Mouse (Mus musculus) neural tube, embryonic 12.5 days (tissue): ENCODE measurements around the gene Tubb4b. TPM values are rescaled to one million over a fixed set of nuclear protein-coding genes. Genes with fewer than 3 reads are reported as not detected.

Experiments
- ATAC-seq: fragments of 200-750 bp; cut with Nextera tagmentation; 2 replicates; pipeline ENCODE4 v1.8.0; 2017; ENCODE audit warnings: low read depth, mild to moderate bottlenecking, moderate TSS enrichment, moderate library complexity; ENCODE audit not compliant: low FRiP score
- H3K27ac ChIP-seq: fragments of 300-500 bp; sonication (generic); 2 replicates; pipeline ENCODE4 v1.5.1; 2016
- H3K27me3 ChIP-seq: fragments of 300-500 bp; sonication (generic); replicated peaks from 2 replicates; pipeline ENCODE4 v1.6.1; 2016; ENCODE audit warnings: mild to moderate bottlenecking
- H3K36me3 ChIP-seq: fragments of 300-500 bp; sonication (generic); 2 replicates; pipeline ENCODE4 v1.6.1; 2016; ENCODE audit warnings: mild to moderate bottlenecking
- H3K4me1 ChIP-seq: fragments of 300-500 bp; sonication (generic); 2 replicates; pipeline ENCODE4 v1.6.1; 2016
- H3K4me2 ChIP-seq: fragments of 300-500 bp; sonication (generic); replicated peaks from 2 replicates; pipeline ENCODE4 v1.6.1; 2016; ENCODE audit warnings: mild to moderate bottlenecking
- H3K4me3 ChIP-seq: fragments of 300-500 bp; sonication (generic); 2 replicates; pipeline ENCODE4 v1.5.1; 2016
- H3K9ac ChIP-seq: fragments of 300-500 bp; sonication (generic); 2 replicates; pipeline ENCODE4 v1.6.1; 2016; ENCODE audit warnings: mild to moderate bottlenecking
- H3K9me3 ChIP-seq: fragments of 300-500 bp; sonication (generic); 2 replicates; pipeline ENCODE4 v1.6.1; 2016; ENCODE audit warnings: mild to moderate bottlenecking
- WGBS: fragments of 180-500 bp; shearing (Covaris S2); methylation state at CpG from one replicate; pipeline ENCODE4 v1.1.7; 2016; 5-methylcytosine and 5-hydroxymethylcytosine counted together
- polyA plus RNA-seq: library from polyadenylated mRNA; unstranded; fragments of >200 nt; fragmentation: Nextera tagmentation; extraction: Ambion mirVana; gene quantifications from 2 replicates; pipeline ENCODE4 v1.2.1, GENCODE M21; 2016

Gene Tubb4b
- polyA plus RNA-seq, 1 experiment from 2014 or later = 424 TPM

DNA sequence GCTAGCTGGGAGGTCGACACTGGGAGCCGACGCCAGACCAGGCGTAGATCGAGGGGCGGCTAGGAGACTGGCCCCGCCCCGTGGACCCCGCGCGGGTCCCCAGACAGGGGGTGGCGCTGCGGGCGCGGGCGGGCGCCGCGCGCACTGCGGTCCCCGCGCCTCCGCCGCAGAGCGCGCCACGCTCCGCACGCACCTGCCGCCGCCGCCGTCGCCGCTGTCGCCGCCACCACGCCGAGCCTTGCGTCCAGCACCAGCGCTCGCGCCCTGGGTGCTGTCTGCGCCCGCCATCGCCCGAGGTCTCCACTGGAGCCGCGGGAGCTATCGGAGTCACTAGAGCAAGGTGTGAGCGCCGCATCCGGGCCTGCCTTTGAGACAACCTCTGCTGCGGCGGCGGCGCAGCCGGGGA, 17.6 kb upstream of the Tubb4b start, which contains the start of the genes Rnf208 and Cysrt1:
Gene Rnf208 (plus strand): TSS at position 155 of the 406 bp plus-strand sequence.
Gene Cysrt1 (minus strand): TSS at position 352 of the 406 bp plus-strand sequence.
- Histone ChIP-seq H3K4me1 (peaks cover 21% of the 10 kb centered on the region), H3K27ac (no peak within 1 kb of the TSS), H3K9me3 (no peaks in the 10 kb centered on the region), H3K4me2 (peak within 1 kb of the TSS; percentile 94), H3K27me3 (peaks cover 17% of the 10 kb centered on the region), H3K4me3 (peak within 1 kb of the TSS; percentile 60), H3K9ac (peak within 1 kb of the TSS; percentile 82), H3K36me3 (peaks cover 22% of the 10 kb centered on the region)
- WGBS = under 1% methylated on average over 54 of the region's 59 CpGs
- ATAC-seq = peak; percentile 39

GRCm38 (mm10) chr2:25241438-25241775, 16.9 kb upstream of the Tubb4b start:
- H3K4me1 ChIP-seq = peaks cover 21% of the 10 kb centered on the region
- peak; percentile 26 for ATAC-seq
- H3K9me3 ChIP-seq = no peaks in the 10 kb centered on the region
- peak overlapping the region; percentile 82; the same call in 1 of the 2 replicates for H3K9ac ChIP-seq
- H3K4me2 ChIP-seq = peak overlapping the region; percentile 94
- H3K27ac ChIP-seq = no peak overlapping the region
- peak overlapping the region; percentile 60 for H3K4me3 ChIP-seq
- H3K27me3 ChIP-seq = peaks cover 17% of the 10 kb centered on the region
- H3K36me3 ChIP-seq = peaks cover 16% of the 10 kb centered on the region
- 23% methylated on average over 6 of the region's 6 CpGs for WGBS

DNA sequence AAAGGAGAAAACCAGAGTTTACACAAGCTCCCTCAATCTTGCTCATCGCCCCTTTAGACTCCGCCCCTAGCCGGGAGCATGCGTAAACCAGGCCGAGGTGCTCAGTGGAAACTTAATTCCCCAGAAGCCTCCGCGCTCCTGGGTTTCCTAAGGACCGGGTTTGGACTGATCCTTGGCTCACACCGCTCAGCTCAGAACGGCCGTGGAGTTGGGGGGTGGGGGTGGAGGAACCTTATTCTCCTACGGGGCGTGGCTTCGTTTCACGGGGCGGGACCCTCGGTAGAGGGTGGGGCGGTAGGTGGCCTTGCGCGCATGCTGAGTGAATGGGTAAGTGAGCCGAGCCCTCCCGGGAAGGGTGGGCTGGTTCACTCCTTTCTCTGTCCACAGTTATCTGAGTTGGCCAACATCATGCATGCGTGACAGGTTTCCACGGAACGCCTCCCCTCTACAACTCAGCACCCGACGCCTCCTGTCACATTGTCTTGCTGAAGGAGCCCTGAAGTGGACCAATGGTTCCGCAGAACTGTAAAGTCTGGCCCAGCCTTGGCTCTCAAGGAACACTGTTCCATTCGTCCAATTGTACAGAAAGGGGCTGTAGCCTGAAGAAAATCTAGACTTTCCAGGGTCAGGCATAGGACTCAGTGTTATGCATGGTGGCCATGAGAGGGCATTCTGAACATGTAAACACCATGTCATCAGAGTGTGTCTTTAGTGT, 16.4 kb upstream of the Tubb4b start:
- peak; percentile 69 for ATAC-seq
- H3K4me3 ChIP-seq = peak overlapping the region; percentile 60
- H3K4me2 ChIP-seq = peak overlapping the region; percentile 94
- peaks cover 21% of the 10 kb centered on the region for H3K4me1 ChIP-seq
- H3K27ac ChIP-seq = no peak overlapping the region
- peaks cover 17% of the 10 kb centered on the region for H3K27me3 ChIP-seq
- peak overlapping the region; percentile 5; the same call in 1 of the 2 replicates for H3K9ac ChIP-seq
- H3K36me3 ChIP-seq = peaks cover 11% of the 10 kb centered on the region
- WGBS = 2% methylated on average over 29 of the region's 29 CpGs
- no peaks in the 10 kb centered on the region for H3K9me3 ChIP-seq

GRCm38 (mm10) chr2:25240310-25240709, 15.8 kb upstream of the Tubb4b start:
- Histone ChIP-seq H3K4me2 (peak overlapping the region; percentile 94), H3K9me3 (no peaks in the 10 kb centered on the region), H3K27me3 (peaks cover 17% of the 10 kb centered on the region), H3K4me3 (no peak overlapping the region), H3K36me3 (peaks cover 5% of the 10 kb centered on the region), H3K27ac (no peak overlapping the region), H3K9ac (no peak overlapping the region), H3K4me1 (peaks cover 21% of the 10 kb centered on the region)
- no peak for ATAC-seq
- WGBS = 48% methylated on average over 8 of the region's 8 CpGs

DNA sequence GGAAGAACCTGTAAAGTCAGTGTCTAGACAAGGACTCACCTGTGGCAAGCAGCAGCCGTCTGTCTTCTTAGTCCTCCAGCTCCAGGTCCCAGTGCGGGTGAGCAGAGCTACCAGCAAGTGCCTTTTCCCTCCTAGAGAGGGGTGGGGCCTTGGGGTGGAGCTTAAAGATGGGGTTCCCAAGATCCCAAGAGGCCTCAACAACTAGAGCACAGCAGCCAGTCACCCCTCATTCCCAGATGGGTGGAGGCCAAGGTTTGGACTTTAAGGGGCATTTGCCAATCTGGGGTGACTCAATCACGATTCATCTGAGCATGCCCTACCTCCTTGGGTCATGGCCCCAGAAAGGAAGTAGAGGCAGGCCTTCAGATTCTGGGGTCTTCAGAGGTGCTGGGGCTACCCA, 15.3 kb upstream of the Tubb4b start:
- Histone ChIP-seq H3K9me3 (no peaks in the 10 kb centered on the region), H3K9ac (no peak overlapping the region), H3K36me3 (no peaks in the 10 kb centered on the region), H3K27ac (no peak overlapping the region), H3K4me3 (no peak overlapping the region), H3K27me3 (peaks cover 17% of the 10 kb centered on the region), H3K4me1 (peaks cover 21% of the 10 kb centered on the region), H3K4me2 (no peak overlapping the region)
- no peak for ATAC-seq
- WGBS = 89% methylated on average over 3 of the region's 3 CpGs

- Histone ChIP-seq H3K4me3 (no peak overlapping the region), H3K36me3 (no peaks in the 10 kb centered on the region), H3K9ac (no peak overlapping the region), H3K9me3 (no peaks in the 10 kb centered on the region), H3K4me1 (peaks cover 21% of the 10 kb centered on the region), H3K27ac (no peak overlapping the region), H3K4me2 (no peak overlapping the region), H3K27me3 (peaks cover 14% of the 10 kb centered on the region)
- no peak for ATAC-seq
Observed at GRCm38 (mm10) chr2:25238106-25238505, 13.6 kb upstream of the Tubb4b start.

- H3K27ac ChIP-seq = no peak overlapping the region
- H3K9ac ChIP-seq = no peak overlapping the region
- H3K27me3 ChIP-seq = peaks cover 8% of the 10 kb centered on the region
- H3K36me3 ChIP-seq = no peaks in the 10 kb centered on the region
- no peak for ATAC-seq
- peaks cover 15% of the 10 kb centered on the region for H3K4me1 ChIP-seq
- WGBS = 67% methylated on average over 4 of the region's 4 CpGs
- no peaks in the 10 kb centered on the region for H3K9me3 ChIP-seq
- no peak overlapping the region for H3K4me3 ChIP-seq
- no peak overlapping the region for H3K4me2 ChIP-seq
Observed at GRCm38 (mm10) chr2:25237522-25237921, 13.0 kb upstream of the Tubb4b start.

DNA sequence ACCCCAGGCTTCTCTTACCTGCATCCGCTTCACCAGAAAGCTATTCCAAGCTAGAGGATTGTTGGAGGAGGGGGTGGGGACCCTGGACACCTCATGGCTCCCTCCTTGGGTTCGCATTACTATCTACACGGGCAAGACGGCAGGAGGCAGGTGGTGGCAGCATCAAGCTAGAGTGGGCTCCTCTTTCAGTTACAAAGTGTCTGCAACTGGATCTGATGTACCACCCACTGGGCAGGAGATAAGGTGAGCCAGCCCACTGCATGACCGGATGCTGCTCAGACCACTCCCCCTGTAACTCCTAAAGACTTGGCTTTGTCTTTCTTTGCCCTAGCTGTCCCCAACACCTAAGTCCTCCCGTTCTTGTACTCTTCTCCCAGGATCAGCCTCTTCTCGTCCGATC, 12.1 kb upstream of the Tubb4b start, which contains the start of gene Rnf224:
Gene Rnf224 (minus strand): TSS at position 174 of the 400 bp plus-strand sequence.
- WGBS = 41% methylated on average over 8 of the region's 8 CpGs
- H3K4me2 ChIP-seq = no peak within 1 kb of the TSS
- H3K36me3 ChIP-seq = no peaks in the 10 kb centered on the region
- ATAC-seq = no peak
- H3K4me1 ChIP-seq = peaks cover 7% of the 10 kb centered on the region
- no peak within 1 kb of the TSS for H3K9ac ChIP-seq
- no peak within 1 kb of the TSS for H3K27ac ChIP-seq
- no peak within 1 kb of the TSS for H3K4me3 ChIP-seq
- H3K27me3 ChIP-seq = peaks cover 7% of the 10 kb centered on the region; the same call in 1 of the 2 replicates
- no peaks in the 10 kb centered on the region for H3K9me3 ChIP-seq

- ATAC-seq = no peak
- Histone ChIP-seq H3K27me3 (peaks cover 9% of the 10 kb centered on the region; the same call in 1 of the 2 replicates), H3K27ac (no peak overlapping the region), H3K4me3 (no peak overlapping the region), H3K4me1 (no peaks in the 10 kb centered on the region), H3K9me3 (no peaks in the 10 kb centered on the region), H3K9ac (no peak overlapping the region), H3K4me2 (no peak overlapping the region), H3K36me3 (no peaks in the 10 kb centered on the region)
- WGBS = 71% methylated on average over 5 of the region's 5 CpGs
Observed at GRCm38 (mm10) chr2:25234551-25235220, 10.2 kb upstream of the Tubb4b start.

GRCm38 (mm10) chr2:25234050-25234449, 9.5 kb upstream of the Tubb4b start, which contains the start of gene Slc34a3:
TSS of gene Slc34a3 (minus strand) at chr2:25234364.
- no peak for ATAC-seq
- no peak within 1 kb of the TSS for H3K4me2 ChIP-seq

GRCm38 (mm10) chr2:25233421-25233820, 8.9 kb upstream of the Tubb4b start:
- Histone ChIP-seq H3K36me3 (no peaks in the 10 kb centered on the region), H3K4me1 (peaks cover 6% of the 10 kb centered on the region), H3K27me3 (peaks cover 9% of the 10 kb centered on the region; the same call in 1 of the 2 replicates), H3K9me3 (no peaks in the 10 kb centered on the region), H3K9ac (no peak overlapping the region), H3K4me3 (no peak overlapping the region), H3K27ac (no peak overlapping the region), H3K4me2 (no peak overlapping the region)
- ATAC-seq = no peak
- 79% methylated on average over 4 of the region's 4 CpGs for WGBS

More at GRCm38 (mm10) chr2:25234050-25234449, 9.5 kb upstream of the Tubb4b start, which contains the start of gene Slc34a3:
- no peak within 1 kb of the TSS for H3K27ac ChIP-seq
- no peak within 1 kb of the TSS for H3K9ac ChIP-seq
- H3K4me1 ChIP-seq = peaks cover 1% of the 10 kb centered on the region
- 94% methylated on average over 3 of the region's 3 CpGs for WGBS
- H3K27me3 ChIP-seq = peaks cover 9% of the 10 kb centered on the region; the same call in 1 of the 2 replicates
- no peak within 1 kb of the TSS for H3K4me3 ChIP-seq
- no peaks in the 10 kb centered on the region for H3K9me3 ChIP-seq
- H3K36me3 ChIP-seq = no peaks in the 10 kb centered on the region

DNA sequence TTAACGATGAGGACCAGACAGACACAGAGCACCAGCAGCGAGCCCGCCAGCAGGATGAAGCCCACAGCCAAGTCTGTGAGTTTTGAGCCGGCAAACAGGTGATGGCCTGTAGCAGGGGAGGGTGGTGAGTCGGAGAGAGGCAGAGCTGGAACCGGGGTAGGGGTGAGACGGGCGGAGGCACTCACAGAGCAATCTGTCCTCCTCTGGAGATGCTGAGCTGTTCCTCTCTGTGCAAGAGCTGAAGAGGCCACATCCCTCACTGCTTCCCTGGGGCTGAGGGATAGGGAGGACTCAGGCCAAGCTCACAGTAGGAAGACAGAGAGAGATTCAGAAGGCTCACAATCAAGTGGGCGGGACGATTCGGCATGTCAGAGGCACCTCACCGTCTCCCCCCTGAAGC, 6.5 kb upstream of the Tubb4b start:
- WGBS = 59% methylated on average over 12 of the region's 12 CpGs
- Histone ChIP-seq H3K27ac (no peak overlapping the region), H3K4me1 (peaks cover 6% of the 10 kb centered on the region), H3K9me3 (no peaks in the 10 kb centered on the region), H3K9ac (no peak overlapping the region), H3K4me2 (no peak overlapping the region), H3K36me3 (no peaks in the 10 kb centered on the region), H3K4me3 (no peak overlapping the region), H3K27me3 (peaks cover 9% of the 10 kb centered on the region; the same call in 1 of the 2 replicates)
- no peak for ATAC-seq
